ENCODE assay signal across 9 mouse cellular contexts in the genomic region with DNA sequence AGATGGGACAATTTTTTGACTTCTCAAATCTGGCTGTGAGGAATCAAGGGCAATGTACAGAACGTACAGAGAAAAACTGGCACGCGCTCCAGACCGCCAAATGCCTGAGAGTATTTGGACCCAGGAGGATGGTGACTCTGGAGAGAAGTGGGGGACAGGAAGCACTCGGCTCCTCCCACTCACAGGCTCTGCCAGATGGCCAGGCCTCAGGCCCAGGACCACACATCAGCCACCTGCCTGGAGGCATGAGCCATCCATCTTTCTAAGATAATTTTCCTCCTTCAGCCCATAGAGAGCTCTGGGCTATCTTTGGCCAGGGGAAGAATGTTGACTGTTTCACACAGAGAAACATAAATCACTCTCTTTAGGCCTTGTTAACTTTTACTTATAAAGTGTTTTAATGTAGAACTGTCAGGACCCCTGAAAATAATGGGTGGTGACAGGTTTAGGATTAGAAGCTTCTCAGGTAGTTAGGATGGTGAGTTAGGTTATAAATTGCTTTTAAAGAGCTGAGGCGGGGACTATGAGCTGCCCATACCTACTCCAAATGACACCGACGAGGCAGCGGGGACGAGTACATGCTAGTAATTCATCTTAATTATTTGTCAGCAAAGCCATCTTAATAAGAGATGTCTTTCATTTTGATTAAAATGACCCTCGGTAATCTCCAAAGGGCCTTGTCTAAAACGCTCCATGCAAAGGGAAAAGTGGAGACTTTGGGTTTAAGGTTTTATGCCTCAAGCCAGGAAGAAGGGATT.
DNase-seq lines count a peak whose midpoint lies in the region; ATAC-seq lines count a peak whose summit lies in the region.
"Had no signal": no experiment of that assay in that cellular context is flagged by ENCODE, and none has a peak within 500 bp of the region (broad histone marks: within the 10 kb centered on the region; RNA-seq: fewer than 3 reads in every experiment).

No protein-coding gene starts in this region.

- no peak; the same call in 1 of the 2 replicates for ATAC-seq in heart, embryonic 11.5 days (replicated peaks; ENCODE audit: insufficient number of reproducible peaks, low FRiP score, low TSS enrichment)

- no peaks in the 10 kb centered on the region for H3K9me3 ChIP-seq in heart, embryonic 11.5 days (replicated peaks; ENCODE audit: control insufficient read depth, low read length)

- 75% methylated on average over 12 of the region's 12 CpGs for WGBS in heart, embryonic 11.5 days (ENCODE audit: insufficient replicate concordance)

- 0 out of 2 replicates have a peak overlapping the region, but pooled peaks have one; percentile 15 for H3K27ac ChIP-seq in heart, embryonic 11.5 days (ENCODE audit: low read depth, low read length)

- H3K27me3 ChIP-seq in heart, embryonic 11.5 days (ENCODE audit: control insufficient read depth, insufficient read depth, low read length) = no peaks in the 10 kb centered on the region
- H3K27me3 ChIP-seq: CH12.LX had no signal

- H3K4me2 ChIP-seq in heart, embryonic 11.5 days = no peak overlapping the region

- no peaks in the 10 kb centered on the region for H3K36me3 ChIP-seq in heart, embryonic 11.5 days (ENCODE audit: control insufficient read depth, insufficient read depth, low read length)

- no peak for DNase-seq in heart, adult 8-10 months (ENCODE audit: low spot score)
- DNase-seq in right cerebral cortex, adult 18-20 months = peak; percentile 80
- DNase-seq in right cerebral cortex, postnatal 4 days = no peak
- DNase-seq in heart, postnatal 4 days = peak; percentile 21
- peak; percentile 41 for DNase-seq in right cerebral cortex, postnatal 25 days
- DNase-seq in B cell, adult 2 months = no peak
- no peak for DNase-seq in thymus, postnatal 25 days

- no peak overlapping the region for H3K4me3 ChIP-seq in heart, embryonic 11.5 days (ENCODE audit: low read depth, low read length)

- no peak overlapping the region for H3K9ac ChIP-seq in heart, embryonic 11.5 days (ENCODE audit: low read depth, low read length)

- H3K4me1 ChIP-seq in heart, embryonic 11.5 days (ENCODE audit: control insufficient read depth, insufficient read depth, low read length) = peaks cover 10% of the 10 kb centered on the region; the same call in 1 of the 2 replicates

Comparison
In these comparisons a context has a peak if more than half of its experiments do, and no peak if none do; other contexts are left out.
1. DNase-seq: peak in right cerebral cortex, adult 18-20 months (single experiment), heart, postnatal 4 days (single experiment) and right cerebral cortex, postnatal 25 days (single experiment); none in heart, adult 8-10 months (single experiment), right cerebral cortex, postnatal 4 days (single experiment), B cell, adult 2 months (0 of 2) and thymus, postnatal 25 days (single experiment).